8 mouse cellular contexts compared by ENCODE assay signal in the genomic region with DNA sequence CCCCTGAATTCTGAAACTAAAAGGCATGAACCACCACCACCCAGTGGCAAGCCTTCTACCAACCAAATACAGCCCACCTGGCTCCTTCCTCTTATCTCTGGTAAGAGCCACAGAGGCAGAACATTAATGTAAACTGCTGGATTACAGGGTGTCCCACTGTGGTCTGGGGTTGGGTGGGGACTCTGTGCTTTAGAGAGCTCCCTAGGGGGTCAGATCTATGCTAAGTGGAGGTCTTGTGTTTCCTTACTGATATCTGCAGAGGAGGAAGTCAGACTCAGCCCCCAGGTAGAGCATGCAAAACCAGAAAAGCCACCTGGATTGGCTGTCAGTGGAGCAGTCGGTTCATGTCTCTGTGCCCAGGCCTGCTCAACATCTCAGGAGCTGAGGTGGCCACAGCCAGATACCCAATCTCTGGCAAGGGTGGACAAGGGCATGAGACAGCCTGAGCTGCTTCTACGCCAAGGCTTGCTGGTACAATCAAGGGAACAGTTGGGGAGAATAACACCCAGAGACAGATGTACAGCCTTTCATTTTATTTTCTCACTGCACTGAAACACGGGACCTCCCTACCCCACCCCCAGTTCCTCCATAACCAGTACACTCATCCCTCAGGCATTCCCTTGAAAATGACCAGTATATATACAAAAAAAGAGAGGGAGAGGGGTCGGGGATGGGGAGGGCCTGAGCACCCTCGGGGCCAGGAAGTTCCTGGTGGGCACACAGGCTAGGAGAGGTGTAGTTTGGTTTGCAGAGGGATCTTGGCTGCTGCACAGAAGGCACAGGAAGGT. TPM values are rescaled to one million over a fixed set of nuclear protein-coding genes. Genes with fewer than 3 reads are reported as not detected.
DNase-seq lines count a peak whose midpoint lies in the region; ATAC-seq and TF ChIP-seq lines count a peak whose summit lies in the region.
"Had no signal": no experiment of that assay in that cellular context is flagged by ENCODE, and none has a peak within 500 bp of the region (broad histone marks: within the 10 kb centered on the region; RNA-seq: fewer than 3 reads in every experiment).

No protein-coding gene starts in this region.

- DNase-seq in lung, embryonic 14.5 days = no peak
- no peak for DNase-seq in lung, postnatal 10 days
- peak; percentile 86 for DNase-seq in NIH3T3 (ENCODE audit: low read depth)
- no peak for DNase-seq in frontal cortex, adult 2 months (ENCODE audit: extremely low spot score in 1 of 2, low spot score in 1 of 2)
- DNase-seq in cerebellum, adult 8-10 months = no peak

- peak overlapping the region; percentile 44 for H3K27ac ChIP-seq in lung, embryonic 14.5 days (ENCODE audit: low read depth)
- 0 out of 2 replicates have a peak overlapping the region, but pooled peaks have one; percentile 25 for H3K27ac ChIP-seq in forebrain, embryonic 13.5 days
- no peak overlapping the region for H3K27ac ChIP-seq in midbrain, embryonic 15.5 days

- H3K27me3 ChIP-seq in lung, embryonic 14.5 days (ENCODE audit: insufficient read depth, low read length) = no peaks in the 10 kb centered on the region
- no peaks in the 10 kb centered on the region for H3K27me3 ChIP-seq in forebrain, embryonic 13.5 days
- no peaks in the 10 kb centered on the region for H3K27me3 ChIP-seq in midbrain, embryonic 15.5 days (replicated peaks)

- no peak overlapping the region for H3K4me2 ChIP-seq in lung, embryonic 14.5 days
- H3K4me2 ChIP-seq in forebrain, embryonic 13.5 days = no peak overlapping the region; the same call in 1 of the 2 replicates
- no peak overlapping the region for H3K4me2 ChIP-seq in midbrain, embryonic 15.5 days

- no peak for ATAC-seq in lung, embryonic 14.5 days (ENCODE audit: insufficient read depth)
- ATAC-seq in forebrain, embryonic 13.5 days = no peak
- no peak for ATAC-seq in midbrain, embryonic 15.5 days (replicated peaks)

- H3K9me3 ChIP-seq in lung, embryonic 14.5 days (ENCODE audit: low read depth, low read length) = no peaks in the 10 kb centered on the region
- no peaks in the 10 kb centered on the region for H3K9me3 ChIP-seq in forebrain, embryonic 13.5 days (replicated peaks)
- H3K9me3 ChIP-seq in midbrain, embryonic 15.5 days = no peaks in the 10 kb centered on the region

- H3K4me1 ChIP-seq in lung, embryonic 14.5 days (ENCODE audit: insufficient read depth) = peaks cover 9% of the 10 kb centered on the region
- peaks cover 13% of the 10 kb centered on the region for H3K4me1 ChIP-seq in forebrain, embryonic 13.5 days
- H3K4me1 ChIP-seq in midbrain, embryonic 15.5 days = peaks cover 6% of the 10 kb centered on the region

- no peak for TF ChIP-seq CTCF in lung, embryonic 14.5 days (IDR thresholded peaks at IDR 0.05; ENCODE audit: low read depth)

- WGBS in lung, embryonic 14.5 days = 51% methylated on average over 5 of the region's 5 CpGs
- WGBS in forebrain, embryonic 13.5 days = 77% methylated on average over 5 of the region's 5 CpGs
- WGBS in midbrain, embryonic 15.5 days = 65% methylated on average over 5 of the region's 5 CpGs

- H3K9ac ChIP-seq in lung, embryonic 14.5 days = 0 out of 2 replicates have a peak overlapping the region, but pooled peaks have one; percentile 47
- H3K9ac ChIP-seq in forebrain, embryonic 13.5 days = peak overlapping the region; percentile 58; the same call in 1 of the 2 replicates
- peak overlapping the region; percentile 47; the same call in 1 of the 2 replicates for H3K9ac ChIP-seq in midbrain, embryonic 15.5 days

- H3K4me3 ChIP-seq in lung, embryonic 14.5 days (ENCODE audit: low read depth, low read length) = no peak overlapping the region
- H3K4me3 ChIP-seq in forebrain, embryonic 13.5 days = no peak overlapping the region
- no peak overlapping the region for H3K4me3 ChIP-seq in midbrain, embryonic 15.5 days

- H3K36me3 ChIP-seq in lung, embryonic 14.5 days (ENCODE audit: insufficient read depth) = 0 out of 2 replicates have a peak, but pooled peaks cover 2% of the 10 kb centered on the region
- no peaks in the 10 kb centered on the region for H3K36me3 ChIP-seq in forebrain, embryonic 13.5 days (ENCODE audit: poor library complexity, severe bottlenecking)
- H3K36me3 ChIP-seq in midbrain, embryonic 15.5 days (replicated peaks) = no peaks in the 10 kb centered on the region

RNA-seq across cellular contexts. Expression of a gene that starts 2.3 kb away (rescaled TPM):
- polyA plus RNA-seq in lung, embryonic 14.5 days (2014; fragmentation: Nextera tagmentation; extraction: Ambion mirVana) = not detected in 2 replicates
- polyA plus RNA-seq in forebrain, embryonic 13.5 days (2015; fragmentation: Nextera tagmentation; extraction: Ambion mirVana) = not detected in 2 replicates
- not detected in 2 replicates for polyA plus RNA-seq in midbrain, embryonic 15.5 days (2015; fragmentation: Nextera tagmentation; extraction: Ambion mirVana)
- polyA plus RNA-seq in frontal cortex, adult 2 months (2012; rRNA removed) = 0.42 TPM in 1 of 2 replicates, not detected in the other
- polyA plus RNA-seq: liver, adult 2 months had no signal

RNA-seq across cellular contexts. Expression of a gene that starts 24.2 kb away (rescaled TPM):
- polyA plus RNA-seq in lung, embryonic 14.5 days (2014; fragmentation: Nextera tagmentation; extraction: Ambion mirVana) = 88.7 and 89.3 TPM in 2 replicates
- 52.6 and 55.9 TPM in 2 replicates for polyA plus RNA-seq in forebrain, embryonic 13.5 days (2015; fragmentation: Nextera tagmentation; extraction: Ambion mirVana)
- polyA plus RNA-seq in midbrain, embryonic 15.5 days (2015; fragmentation: Nextera tagmentation; extraction: Ambion mirVana) = 25.3 and 25.4 TPM in 2 replicates
- polyA plus RNA-seq in frontal cortex, adult 2 months (2012; rRNA removed) = 14.2 and 14.3 TPM in 2 replicates

RNA-seq across cellular contexts. Expression of a gene that starts 27.5 kb away (rescaled TPM):
- 9.6 and 11.3 TPM in 2 replicates for polyA plus RNA-seq in lung, embryonic 14.5 days (2014; fragmentation: Nextera tagmentation; extraction: Ambion mirVana)
- 1.0 and 1.1 TPM in 2 replicates for polyA plus RNA-seq in forebrain, embryonic 13.5 days (2015; fragmentation: Nextera tagmentation; extraction: Ambion mirVana)
- polyA plus RNA-seq in midbrain, embryonic 15.5 days (2015; fragmentation: Nextera tagmentation; extraction: Ambion mirVana) = 2.9 and 3.3 TPM in 2 replicates
- polyA plus RNA-seq in frontal cortex, adult 2 months (2012; rRNA removed) = 15.0 and 16.3 TPM in 2 replicates

RNA-seq across cellular contexts. Expression of a gene that starts 58.2 kb away (rescaled TPM):
- polyA plus RNA-seq in lung, embryonic 14.5 days (2014; fragmentation: Nextera tagmentation; extraction: Ambion mirVana) = 30.0 and 34.3 TPM in 2 replicates
- 23.8 and 26.0 TPM in 2 replicates for polyA plus RNA-seq in forebrain, embryonic 13.5 days (2015; fragmentation: Nextera tagmentation; extraction: Ambion mirVana)
- polyA plus RNA-seq in midbrain, embryonic 15.5 days (2015; fragmentation: Nextera tagmentation; extraction: Ambion mirVana) = 36.8 and 39.3 TPM in 2 replicates
- polyA plus RNA-seq in frontal cortex, adult 2 months (2012; rRNA removed) = 29.2 and 34.1 TPM in 2 replicates
